Mouse (Mus musculus): Measurements from ENCODE around the gene Cox7a1. TPM values are rescaled to one million over a fixed set of nuclear protein-coding genes. Genes with fewer than 3 reads are reported as not detected.
A peak's percentile ranks its signal among the peaks of the same experiment; 100 is the strongest.
"Not testable (repeated sequence)": the region's sequence is repeated elsewhere in the genome, so short reads cannot be mapped to it uniquely, and the experiment has no call there.

The Cox7a1 gene
- polyA plus RNA-seq, 1 experiment from 2014 or later: 6.5 TPM

DNA sequence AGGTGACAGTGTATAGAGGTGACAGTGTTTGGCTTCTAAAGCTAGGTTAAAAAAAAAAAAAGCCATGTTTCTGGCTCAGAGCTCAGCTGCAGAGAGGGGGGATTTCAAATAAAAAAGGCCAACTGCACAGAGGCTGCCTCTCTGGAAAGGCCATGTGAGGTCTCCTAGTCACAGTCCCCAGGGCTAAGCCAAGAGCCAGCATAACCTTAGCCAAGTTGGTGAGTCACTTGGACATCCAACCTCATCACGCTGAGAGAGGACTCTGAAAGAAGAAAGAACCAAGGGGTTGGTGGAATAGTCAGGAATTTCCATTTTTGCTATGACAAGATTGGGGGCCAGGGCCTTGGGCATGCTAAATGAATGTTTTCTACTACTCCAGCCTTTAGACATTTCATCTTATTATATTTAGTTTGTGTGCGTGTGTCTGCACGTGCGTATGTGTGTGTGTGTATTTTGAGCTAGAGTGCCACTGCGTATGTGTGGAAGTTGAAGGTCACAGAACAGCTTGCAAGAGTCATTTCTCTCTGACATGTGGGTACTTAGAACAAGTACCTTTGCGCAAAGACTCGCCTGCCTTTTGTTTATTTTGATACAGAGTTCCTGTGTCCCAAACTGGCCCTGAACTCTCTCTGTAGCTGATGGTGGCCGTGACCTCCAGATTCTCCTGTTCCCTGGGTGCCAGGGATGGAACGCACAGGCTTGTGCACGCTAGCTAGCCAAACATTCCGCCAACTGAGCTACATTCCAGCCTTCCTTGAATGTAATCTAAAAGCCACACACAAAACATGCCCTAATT, 19.1 kb downstream of the Cox7a1 start:
- no peak for ATAC-seq (ENCODE audit: insufficient number of reproducible peaks, low FRiP score, low TSS enrichment, low read depth)
- Histone ChIP-seq H3K9me3 (replicated peaks) (no peaks in the 10 kb centered on the region), H3K9ac (no peak overlapping the region), H3K4me1 (peaks cover 4% of the 10 kb centered on the region; the same call in 1 of the 2 replicates), H3K27ac (replicated peaks) (no peak overlapping the region), H3K36me3 (no peaks in the 10 kb centered on the region), H3K27me3 (no peaks in the 10 kb centered on the region), H3K4me2 (replicated peaks) (no peak overlapping the region), H3K4me3 (replicated peaks) (no peak overlapping the region)
- 69% methylated on average over 11 of the region's 11 CpGs for WGBS

DNA sequence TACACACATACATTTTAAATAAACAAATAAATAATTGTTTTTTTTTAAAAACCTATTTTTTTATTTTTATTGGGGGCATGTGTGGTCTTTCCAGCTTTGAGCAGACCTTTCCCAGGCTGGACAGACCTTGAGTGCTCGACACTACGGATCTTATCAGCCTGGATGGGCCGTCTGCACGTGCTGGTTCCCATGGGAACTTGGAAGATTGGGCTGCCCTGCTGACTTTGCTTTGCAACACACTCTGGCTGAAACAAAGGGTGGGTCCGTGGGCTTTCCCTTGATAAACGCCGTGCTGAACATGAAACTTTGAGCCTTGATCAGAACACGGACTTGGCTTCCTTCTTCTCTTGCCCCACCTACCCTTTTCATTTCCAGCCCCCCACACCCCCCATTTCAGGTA, 20.4 kb downstream of the Cox7a1 start:
- Histone ChIP-seq H3K4me1 (no peaks in the 10 kb centered on the region), H3K9me3 (replicated peaks) (no peaks in the 10 kb centered on the region), H3K4me2 (replicated peaks) (no peak overlapping the region), H3K36me3 (no peaks in the 10 kb centered on the region), H3K27me3 (no peaks in the 10 kb centered on the region), H3K4me3 (replicated peaks) (no peak overlapping the region), H3K27ac (replicated peaks) (no peak overlapping the region), H3K9ac (no peak overlapping the region)
- ATAC-seq (ENCODE audit: insufficient number of reproducible peaks, low FRiP score, low TSS enrichment, low read depth): no peak
- 56% methylated on average over 8 of the region's 8 CpGs for WGBS

DNA sequence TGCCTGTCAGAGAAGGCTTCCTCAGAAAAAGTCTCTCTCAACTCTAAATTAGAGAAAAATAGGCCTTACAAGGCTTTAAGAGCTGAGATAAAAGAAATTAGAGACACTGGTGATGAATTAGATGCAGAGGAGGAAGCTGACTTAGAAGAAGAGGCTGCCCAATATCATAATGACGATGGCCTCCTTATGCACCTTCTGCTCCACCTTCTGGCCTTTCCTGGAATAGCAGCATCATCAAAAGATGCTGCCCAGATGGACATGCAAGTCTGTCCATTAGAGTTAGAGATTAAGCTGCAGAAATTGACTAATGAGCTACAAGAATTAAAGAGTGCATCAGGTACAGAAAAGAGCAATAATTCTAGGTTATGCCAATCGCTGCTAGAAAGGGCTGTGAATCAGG, 21.4 kb downstream of the Cox7a1 start:
- Histone ChIP-seq H3K9me3 (replicated peaks) (no peaks in the 10 kb centered on the region), H3K4me2 (replicated peaks) (no peak overlapping the region), H3K27ac (replicated peaks) (no peak overlapping the region), H3K9ac (no peak overlapping the region), H3K36me3 (no peaks in the 10 kb centered on the region), H3K27me3 (no peaks in the 10 kb centered on the region), H3K4me1 (no peaks in the 10 kb centered on the region), H3K4me3 (replicated peaks) (no peak overlapping the region)
- 6% methylated on average over 2 of the region's 2 CpGs for WGBS
- no peak for ATAC-seq (ENCODE audit: insufficient number of reproducible peaks, low FRiP score, low TSS enrichment, low read depth)

DNA sequence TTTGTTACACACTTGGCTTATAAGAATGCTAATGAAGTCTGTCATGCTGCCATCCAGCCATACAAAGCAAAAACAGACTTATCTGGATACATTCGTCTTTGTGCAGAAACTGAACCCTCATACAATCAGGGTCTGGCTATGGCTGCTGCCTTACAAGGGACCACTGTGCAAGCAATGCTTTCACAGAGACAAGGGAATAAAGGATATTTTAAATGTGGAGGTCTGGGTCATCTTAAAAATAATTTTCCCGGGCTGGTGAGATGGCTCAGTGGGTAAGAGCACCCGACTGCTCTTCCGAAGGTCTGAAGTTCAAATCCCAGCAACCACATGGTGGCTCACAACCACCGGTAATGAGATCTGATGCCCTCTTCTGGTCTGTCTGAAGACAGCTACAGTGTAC, 22.4 kb downstream of the Cox7a1 start:
- not testable (repeated sequence) for H3K9ac ChIP-seq; H3K4me3 ChIP-seq (replicated peaks); H3K27ac ChIP-seq (replicated peaks); H3K4me1 ChIP-seq; H3K36me3 ChIP-seq; ATAC-seq (ENCODE audit: insufficient number of reproducible peaks, low FRiP score, low TSS enrichment, low read depth); H3K4me2 ChIP-seq (replicated peaks); H3K9me3 ChIP-seq (replicated peaks); H3K27me3 ChIP-seq
- WGBS: 49% methylated on average over 5 of the region's 5 CpGs

DNA sequence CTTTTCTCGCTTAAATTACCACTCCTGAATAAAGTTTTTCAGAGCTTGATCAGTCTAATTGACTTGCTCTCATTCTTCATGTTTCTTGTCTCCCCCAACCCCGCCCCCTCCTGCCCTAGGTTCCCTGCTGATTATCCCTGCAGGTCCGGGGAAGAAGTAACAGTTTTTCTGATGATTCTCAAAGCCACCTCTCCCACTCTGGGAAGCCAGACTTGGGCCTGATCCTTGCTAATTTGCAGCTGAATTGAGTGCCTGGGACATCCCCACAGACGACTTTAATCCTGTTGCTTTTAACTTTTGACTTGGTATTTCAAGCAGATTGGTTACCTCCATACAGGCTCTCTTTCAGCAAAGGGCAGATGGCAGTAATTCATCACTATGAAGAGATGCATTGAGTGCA, 27.1 kb downstream of the Cox7a1 start:
- no peaks in the 10 kb centered on the region for H3K36me3 ChIP-seq
- H3K27me3 ChIP-seq: no peaks in the 10 kb centered on the region
- H3K4me3 ChIP-seq (replicated peaks): no peak overlapping the region
- no peak overlapping the region for H3K9ac ChIP-seq
- 21% methylated on average over 4 of the region's 4 CpGs for WGBS
- no peak overlapping the region for H3K27ac ChIP-seq (replicated peaks)
- no peaks in the 10 kb centered on the region for H3K9me3 ChIP-seq (replicated peaks)
- H3K4me2 ChIP-seq (replicated peaks): no peak overlapping the region
- no peak for ATAC-seq (ENCODE audit: insufficient number of reproducible peaks, low FRiP score, low TSS enrichment, low read depth)
- no peaks in the 10 kb centered on the region for H3K4me1 ChIP-seq

DNA sequence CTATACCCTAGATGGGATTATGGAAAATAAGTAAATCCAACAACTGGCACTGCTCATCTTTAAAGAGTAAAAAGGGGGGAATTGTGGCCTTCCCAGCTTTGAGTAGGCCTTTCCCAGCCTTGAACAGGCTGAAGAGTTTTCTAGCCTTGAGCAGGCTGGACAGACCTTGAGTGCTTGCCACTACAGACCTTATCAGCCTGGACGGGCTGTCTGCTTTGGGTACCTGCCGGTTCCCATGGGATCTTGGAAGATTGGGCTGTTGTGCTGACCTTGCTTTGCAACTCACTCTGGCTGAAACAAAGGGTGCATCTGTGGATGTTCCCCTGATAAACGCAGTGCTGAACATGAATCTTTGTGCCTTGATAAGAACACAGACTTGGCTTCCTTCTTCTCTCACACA, 29.9 kb downstream of the Cox7a1 start:
- peaks cover 9% of the 10 kb centered on the region for H3K4me1 ChIP-seq
- no peaks in the 10 kb centered on the region for H3K9me3 ChIP-seq (replicated peaks)
- no peak overlapping the region for H3K4me3 ChIP-seq (replicated peaks)
- ATAC-seq (ENCODE audit: insufficient number of reproducible peaks, low FRiP score, low TSS enrichment, low read depth): no peak
- H3K4me2 ChIP-seq (replicated peaks): no peak overlapping the region
- H3K27ac ChIP-seq (replicated peaks): no peak overlapping the region
- 91% methylated on average over 3 of the region's 3 CpGs for WGBS
- no peaks in the 10 kb centered on the region for H3K36me3 ChIP-seq
- H3K27me3 ChIP-seq: no peaks in the 10 kb centered on the region
- H3K9ac ChIP-seq: no peak overlapping the region

DNA sequence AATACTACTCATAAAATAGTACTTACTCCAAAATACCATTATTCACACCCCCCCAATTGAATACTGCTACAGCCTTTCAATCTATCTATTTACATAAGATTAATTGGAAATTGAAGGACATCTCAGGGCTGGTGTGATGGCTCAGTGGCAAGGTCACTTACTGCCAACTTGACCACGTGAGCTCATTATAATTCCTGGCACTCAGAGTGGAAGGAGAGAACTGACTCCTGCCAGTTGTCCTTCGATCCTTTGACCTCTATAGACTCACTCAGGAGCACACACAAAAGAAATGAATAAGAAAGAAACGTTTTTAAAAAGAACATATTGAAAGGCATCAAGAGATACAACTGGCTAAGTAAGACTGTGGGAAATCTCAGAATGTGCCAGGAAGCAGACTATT, 31.9 kb downstream of the Cox7a1 start:
- Histone ChIP-seq H3K9me3 (replicated peaks) (no peaks in the 10 kb centered on the region), H3K27me3 (no peaks in the 10 kb centered on the region), H3K4me1 (peaks cover 19% of the 10 kb centered on the region), H3K9ac (no peak overlapping the region), H3K4me2 (replicated peaks) (no peak overlapping the region), H3K4me3 (replicated peaks) (no peak overlapping the region), H3K27ac (replicated peaks) (no peak overlapping the region), H3K36me3 (no peaks in the 10 kb centered on the region)
- ATAC-seq (ENCODE audit: insufficient number of reproducible peaks, low FRiP score, low TSS enrichment, low read depth): no peak
- 90% methylated on average over 3 of the region's 3 CpGs for WGBS

DNA sequence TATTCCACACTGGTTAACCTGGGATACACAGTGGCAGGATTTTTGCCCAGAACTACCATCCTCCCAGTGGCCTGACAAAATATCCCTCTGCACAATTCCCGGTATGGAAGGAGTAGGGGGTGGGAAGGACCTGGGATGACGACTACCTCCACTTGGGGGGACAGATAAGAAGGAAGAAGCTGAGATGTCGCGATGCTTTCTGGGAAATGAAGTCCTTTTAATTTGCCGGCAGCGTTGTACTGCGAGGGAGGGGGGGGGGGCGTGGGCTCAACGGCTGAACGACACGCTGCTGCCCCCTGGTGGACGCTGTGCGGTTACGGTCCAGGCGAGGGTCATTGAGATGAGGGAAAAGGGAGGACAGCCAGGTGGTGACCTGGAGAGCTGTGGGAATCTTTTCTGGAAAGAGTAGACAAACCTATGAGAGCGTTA, 32.8 kb downstream of the Cox7a1 start:
- WGBS: 2% methylated on average over 15 of the region's 16 CpGs
- peak; percentile 76; the same call in 1 of the 2 replicates for ATAC-seq (ENCODE audit: insufficient number of reproducible peaks, low FRiP score, low TSS enrichment, low read depth)
- H3K9ac ChIP-seq: no peak overlapping the region

DNA sequence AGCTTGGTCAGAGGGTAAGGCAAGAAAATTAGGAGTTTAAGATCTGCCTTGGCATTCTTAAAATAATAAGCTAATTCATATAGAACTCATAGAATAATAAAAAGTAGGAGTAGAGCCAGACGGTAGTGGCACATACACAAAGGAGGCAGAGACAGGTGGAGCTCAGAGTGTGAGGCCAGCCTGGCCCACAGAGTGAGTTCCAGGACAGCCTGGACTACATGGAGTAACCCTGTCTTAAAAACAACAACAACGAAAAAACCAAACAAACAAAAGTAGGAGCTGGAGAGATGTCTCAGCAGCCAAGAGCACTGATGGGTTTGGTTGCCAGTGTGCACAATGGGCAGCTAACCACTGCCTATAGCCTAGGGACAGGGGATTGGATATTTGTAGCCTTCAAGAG, 33.3 kb downstream of the Cox7a1 start:
- Histone ChIP-seq H3K27me3 (no peaks in the 10 kb centered on the region), H3K9me3 (replicated peaks) (no peaks in the 10 kb centered on the region), H3K27ac (replicated peaks) (no peak overlapping the region), H3K9ac (no peak overlapping the region), H3K4me2 (replicated peaks) (no peak overlapping the region), H3K4me1 (peaks cover 19% of the 10 kb centered on the region), H3K4me3 (replicated peaks) (no peak overlapping the region), H3K36me3 (no peaks in the 10 kb centered on the region)
- ATAC-seq (ENCODE audit: insufficient number of reproducible peaks, low FRiP score, low TSS enrichment, low read depth): no peak
- WGBS: 72% methylated on average over 2 of the region's 2 CpGs

More for the DNA sequence above, 32.8 kb downstream of the Cox7a1 start:
- no peak overlapping the region for H3K27ac ChIP-seq (replicated peaks)
- peak overlapping the region; percentile 50 for H3K4me2 ChIP-seq (replicated peaks)
- H3K4me1 ChIP-seq: peaks cover 19% of the 10 kb centered on the region
- H3K4me3 ChIP-seq (replicated peaks): peak overlapping the region; percentile 27; the same call in 1 of the 2 replicates
- H3K27me3 ChIP-seq: no peaks in the 10 kb centered on the region
- H3K36me3 ChIP-seq: no peaks in the 10 kb centered on the region
- no peaks in the 10 kb centered on the region for H3K9me3 ChIP-seq (replicated peaks)

DNA sequence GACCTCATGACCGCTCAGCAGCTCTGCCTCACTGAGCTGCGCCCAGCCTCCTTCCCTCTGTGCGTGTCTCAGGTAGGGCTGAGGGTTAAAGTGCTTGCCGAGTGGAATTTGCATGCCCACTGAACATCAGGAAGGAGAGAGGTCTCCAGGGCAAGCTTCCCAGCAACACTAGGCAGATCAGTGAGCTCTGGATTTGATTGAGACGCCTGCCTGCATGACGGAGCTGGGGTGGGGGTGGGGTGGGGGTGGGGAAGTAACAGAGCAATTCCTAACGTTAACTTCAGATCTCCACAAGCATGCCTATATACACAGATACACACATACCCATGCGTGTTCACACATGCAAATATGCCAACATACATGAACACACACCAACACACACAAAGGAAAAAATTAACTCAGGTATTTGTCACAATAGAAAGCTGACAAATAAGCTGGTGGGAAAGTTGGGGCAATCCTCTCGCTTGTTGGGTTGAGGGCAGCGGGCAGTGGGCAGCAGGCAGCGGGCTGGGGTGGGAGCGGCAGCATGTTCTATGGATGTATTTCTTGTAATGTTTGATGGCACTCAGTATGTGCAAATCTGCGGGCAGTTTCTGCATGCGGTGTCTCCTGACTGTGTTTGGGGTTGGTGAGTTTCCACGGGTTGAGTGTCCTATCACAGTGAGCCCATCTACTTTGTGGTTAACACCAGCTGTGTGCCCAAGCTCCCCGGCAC, 35.5 kb downstream of the Cox7a1 start:
- Histone ChIP-seq H3K4me1 (peaks cover 19% of the 10 kb centered on the region), H3K4me3 (replicated peaks) (peak overlapping the region; percentile 49), H3K36me3 (peaks cover 18% of the 10 kb centered on the region), H3K27ac (replicated peaks) (peak overlapping the region; percentile 66; the same call in 1 of the 2 replicates), H3K9ac (peak overlapping the region; percentile 7; the same call in 1 of the 2 replicates), H3K27me3 (no peaks in the 10 kb centered on the region), H3K4me2 (replicated peaks) (peak overlapping the region; percentile 79), H3K9me3 (replicated peaks) (no peaks in the 10 kb centered on the region)
- ATAC-seq (ENCODE audit: insufficient number of reproducible peaks, low FRiP score, low TSS enrichment, low read depth): peak; percentile 44; the same call in 1 of the 2 replicates
- WGBS: 4% methylated on average over 16 of the region's 16 CpGs

DNA sequence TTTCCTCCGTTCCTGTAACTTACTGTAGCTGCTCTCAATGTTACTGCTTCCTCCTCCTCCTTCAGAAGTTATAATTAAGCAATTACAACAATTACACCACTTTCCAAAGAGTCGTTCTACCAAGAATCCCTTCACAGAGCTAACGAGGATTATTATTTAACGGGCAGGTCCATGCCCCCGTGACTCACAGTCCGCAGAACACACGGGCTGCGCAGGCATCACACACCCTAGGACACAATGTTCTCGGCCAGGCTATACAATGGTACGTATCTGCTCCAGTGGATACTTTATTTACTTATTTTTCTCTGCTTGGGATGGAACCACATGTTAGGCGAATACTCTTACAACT, 36.0 kb downstream of the Cox7a1 start:
- Histone ChIP-seq H3K27me3 (no peaks in the 10 kb centered on the region), H3K9me3 (replicated peaks) (no peaks in the 10 kb centered on the region), H3K4me1 (peaks cover 19% of the 10 kb centered on the region), H3K4me3 (replicated peaks) (peak overlapping the region; percentile 49), H3K27ac (replicated peaks) (peak overlapping the region; percentile 60; the same call in 1 of the 2 replicates), H3K9ac (no peak overlapping the region), H3K36me3 (peaks cover 22% of the 10 kb centered on the region), H3K4me2 (replicated peaks) (peak overlapping the region; percentile 79)
- WGBS: 16% methylated on average over 11 of the region's 11 CpGs
- ATAC-seq (ENCODE audit: insufficient number of reproducible peaks, low FRiP score, low TSS enrichment, low read depth): no peak
